Mouse (Mus musculus) limb, embryonic 15.5 days (tissue): ENCODE data around the gene Slc35f3. TPM values are rescaled to one million over a fixed set of nuclear protein-coding genes. Genes with fewer than 3 reads are reported as not detected.
A peak's percentile ranks its signal among the peaks of the same experiment; 100 is the strongest.

ENCODE experiments used
- ATAC-seq: fragments of 200-750 bp; cut with Nextera tagmentation; 2 replicates; pipeline ENCODE4 v1.8.0; 2017; ENCODE audit warnings: low read depth, moderate TSS enrichment; ENCODE audit not compliant: insufficient number of reproducible peaks, low FRiP score, low TSS enrichment
- H3K27ac ChIP-seq: fragments of 300-500 bp; sonication (generic); 2 replicates; pipeline ENCODE4 v1.5.1; 2015; ENCODE audit warnings: moderate library complexity, mild to moderate bottlenecking, inconsistent platforms
- H3K27me3 ChIP-seq: fragments of 300-500 bp; sonication (generic); 2 replicates; pipeline ENCODE4 v1.6.1; 2015; ENCODE audit warnings: inconsistent platforms
- H3K36me3 ChIP-seq: fragments of 300-500 bp; sonication (generic); 2 replicates; pipeline ENCODE4 v1.6.1; 2015; ENCODE audit warnings: inconsistent platforms
- H3K4me1 ChIP-seq: fragments of 300-500 bp; sonication (generic); 2 replicates; pipeline ENCODE4 v1.6.1; 2015; ENCODE audit warnings: inconsistent platforms
- H3K4me2 ChIP-seq: fragments of 300-500 bp; sonication (generic); 2 replicates; pipeline ENCODE4 v1.6.1; 2015; ENCODE audit warnings: mild to moderate bottlenecking, inconsistent platforms
- H3K4me3 ChIP-seq: fragments of 300-500 bp; sonication (generic); 2 replicates; pipeline ENCODE4 v1.5.1; 2015; ENCODE audit warnings: mild to moderate bottlenecking, inconsistent platforms
- H3K9ac ChIP-seq: fragments of 300-500 bp; sonication (generic); 2 replicates; pipeline ENCODE4 v1.6.1; 2015; ENCODE audit warnings: inconsistent platforms
- H3K9me3 ChIP-seq: fragments of 300-500 bp; sonication (generic); 2 replicates; pipeline ENCODE4 v1.6.1; 2016; ENCODE audit warnings: inconsistent platforms
- WGBS: fragments of 180-500 bp; shearing (Covaris S2); methylation state at CpG from one replicate; pipeline ENCODE4 v1.1.7; 2015; 5-methylcytosine and 5-hydroxymethylcytosine counted together
- polyA plus RNA-seq: library from polyadenylated mRNA; unstranded; fragments of >200 nt; fragmentation: Nextera tagmentation; extraction: Ambion mirVana; gene quantifications from 2 replicates; pipeline ENCODE4 v1.2.1, GENCODE M21; 2015

The Slc35f3 gene
- polyA plus RNA-seq, 1 experiment from 2014 or later, result 1.9 TPM

GRCm38 (mm10) chr8:126275886-126276285, 22.5 kb upstream of the Slc35f3 start:
- no peak overlapping the region for H3K9ac ChIP-seq
- H3K9me3 ChIP-seq, result no peaks in the 10 kb centered on the region
- no peaks in the 10 kb centered on the region for H3K4me1 ChIP-seq
- no peak for ATAC-seq
- no peak overlapping the region for H3K4me2 ChIP-seq
- no peak overlapping the region for H3K27ac ChIP-seq
- no peak overlapping the region for H3K4me3 ChIP-seq
- H3K27me3 ChIP-seq, result no peaks in the 10 kb centered on the region
- 72% methylated on average over 4 of the region's 4 CpGs for WGBS
- no peaks in the 10 kb centered on the region for H3K36me3 ChIP-seq

GRCm38 (mm10) chr8:126291951-126292350, 6.4 kb upstream of the Slc35f3 start:
- Histone ChIP-seq H3K9ac (no peak overlapping the region), H3K27me3 (no peaks in the 10 kb centered on the region), H3K27ac (no peak overlapping the region), H3K4me1 (no peaks in the 10 kb centered on the region), H3K4me2 (no peak overlapping the region), H3K4me3 (no peak overlapping the region), H3K36me3 (no peaks in the 10 kb centered on the region), H3K9me3 (no peaks in the 10 kb centered on the region)
- WGBS, result 77% methylated on average over 10 of the region's 10 CpGs
- no peak for ATAC-seq

GRCm38 (mm10) chr8:126297284-126297845, 993 bp upstream of the Slc35f3 start:
- no peak overlapping the region for H3K9ac ChIP-seq
- H3K4me1 ChIP-seq, result peaks cover 13% of the 10 kb centered on the region
- no peaks in the 10 kb centered on the region for H3K9me3 ChIP-seq
- H3K27me3 ChIP-seq, result peaks cover 31% of the 10 kb centered on the region
- H3K36me3 ChIP-seq, result no peaks in the 10 kb centered on the region
- ATAC-seq, result no peak
- WGBS, result 18% methylated on average over 1 of the region's 1 CpGs
- no peak overlapping the region for H3K4me2 ChIP-seq
- no peak overlapping the region for H3K4me3 ChIP-seq
- no peak overlapping the region for H3K27ac ChIP-seq

- Histone ChIP-seq H3K36me3 (no peaks in the 10 kb centered on the region), H3K27ac (no peak overlapping the region), H3K4me3 (0 out of 2 replicates have a peak overlapping the region, but pooled peaks have one; percentile 50), H3K4me2 (peak overlapping the region; percentile 93; the same call in 1 of the 2 replicates), H3K4me1 (peaks cover 13% of the 10 kb centered on the region), H3K9ac (no peak overlapping the region), H3K9me3 (no peaks in the 10 kb centered on the region), H3K27me3 (peaks cover 31% of the 10 kb centered on the region)
- ATAC-seq, result no peak
- 22% methylated on average over 7 of the region's 7 CpGs for WGBS
These were observed 975 bp downstream of the Slc35f3 start for GRCm38 (mm10) chr8:126299333-126299732.

- no peak overlapping the region for H3K27ac ChIP-seq
- H3K4me1 ChIP-seq, result peaks cover 13% of the 10 kb centered on the region
- H3K9me3 ChIP-seq, result no peaks in the 10 kb centered on the region
- 78% methylated on average over 5 of the region's 5 CpGs for WGBS
- H3K9ac ChIP-seq, result no peak overlapping the region
- no peak for ATAC-seq
- no peak overlapping the region for H3K4me2 ChIP-seq
- H3K27me3 ChIP-seq, result peaks cover 31% of the 10 kb centered on the region
- no peaks in the 10 kb centered on the region for H3K36me3 ChIP-seq
- H3K4me3 ChIP-seq, result no peak overlapping the region
These were observed 2.0 kb downstream of the Slc35f3 start for GRCm38 (mm10) chr8:126300350-126300749.

GRCm38 (mm10) chr8:126301580-126301979, 3.2 kb downstream of the Slc35f3 start:
- Histone ChIP-seq H3K9me3 (no peaks in the 10 kb centered on the region), H3K27me3 (peaks cover 31% of the 10 kb centered on the region), H3K4me2 (no peak overlapping the region), H3K36me3 (no peaks in the 10 kb centered on the region), H3K9ac (no peak overlapping the region), H3K4me1 (peaks cover 13% of the 10 kb centered on the region), H3K27ac (no peak overlapping the region), H3K4me3 (no peak overlapping the region)
- no peak for ATAC-seq
- 46% methylated on average over 6 of the region's 6 CpGs for WGBS

- H3K27ac ChIP-seq, result no peak overlapping the region
- no peak overlapping the region for H3K4me2 ChIP-seq
- H3K27me3 ChIP-seq, result no peaks in the 10 kb centered on the region
- no peak overlapping the region for H3K4me3 ChIP-seq
- H3K9ac ChIP-seq, result no peak overlapping the region
- no peaks in the 10 kb centered on the region for H3K36me3 ChIP-seq
- WGBS, result 79% methylated on average over 9 of the region's 9 CpGs
- peaks cover 6% of the 10 kb centered on the region; the same call in 1 of the 2 replicates for H3K4me1 ChIP-seq
- no peaks in the 10 kb centered on the region for H3K9me3 ChIP-seq
- ATAC-seq, result no peak
These were observed 8.8 kb downstream of the Slc35f3 start for GRCm38 (mm10) chr8:126307164-126307563.

- H3K4me3 ChIP-seq, result no peak overlapping the region
- no peak overlapping the region for H3K27ac ChIP-seq
- no peak for ATAC-seq
- no peak overlapping the region for H3K9ac ChIP-seq
- H3K4me2 ChIP-seq, result no peak overlapping the region
- no peaks in the 10 kb centered on the region for H3K9me3 ChIP-seq
- peaks cover 6% of the 10 kb centered on the region; the same call in 1 of the 2 replicates for H3K4me1 ChIP-seq
- 16% methylated on average over 1 of the region's 1 CpGs for WGBS
- no peaks in the 10 kb centered on the region for H3K36me3 ChIP-seq
- H3K27me3 ChIP-seq, result no peaks in the 10 kb centered on the region
These were observed 10.7 kb downstream of the Slc35f3 start for GRCm38 (mm10) chr8:126309015-126309414.

- Histone ChIP-seq H3K4me1 (peaks cover 8% of the 10 kb centered on the region; the same call in 1 of the 2 replicates), H3K9ac (no peak overlapping the region), H3K27me3 (no peaks in the 10 kb centered on the region), H3K36me3 (no peaks in the 10 kb centered on the region), H3K27ac (no peak overlapping the region), H3K4me3 (no peak overlapping the region), H3K4me2 (no peak overlapping the region), H3K9me3 (no peaks in the 10 kb centered on the region)
- 64% methylated on average over 2 of the region's 2 CpGs for WGBS
- ATAC-seq, result no peak
These were observed 26.6 kb downstream of the Slc35f3 start for GRCm38 (mm10) chr8:126324931-126325330.

GRCm38 (mm10) chr8:126326136-126326535, 27.8 kb downstream of the Slc35f3 start:
- Histone ChIP-seq H3K27ac (no peak overlapping the region), H3K9ac (no peak overlapping the region), H3K9me3 (no peaks in the 10 kb centered on the region), H3K4me3 (no peak overlapping the region), H3K27me3 (no peaks in the 10 kb centered on the region), H3K4me1 (peaks cover 8% of the 10 kb centered on the region; the same call in 1 of the 2 replicates), H3K4me2 (no peak overlapping the region), H3K36me3 (no peaks in the 10 kb centered on the region)
- 68% methylated on average over 1 of the region's 1 CpGs for WGBS
- ATAC-seq, result no peak

- H3K27ac ChIP-seq, result no peak overlapping the region
- 35% methylated on average over 8 of the region's 8 CpGs for WGBS
- no peak overlapping the region for H3K4me3 ChIP-seq
- no peak overlapping the region for H3K4me2 ChIP-seq
- no peaks in the 10 kb centered on the region for H3K36me3 ChIP-seq
- H3K9me3 ChIP-seq, result no peaks in the 10 kb centered on the region
- H3K4me1 ChIP-seq, result peaks cover 8% of the 10 kb centered on the region; the same call in 1 of the 2 replicates
- H3K9ac ChIP-seq, result no peak overlapping the region
- no peaks in the 10 kb centered on the region for H3K27me3 ChIP-seq
- ATAC-seq, result peak; percentile 53; the same call in 1 of the 2 replicates
These were observed 28.4 kb downstream of the Slc35f3 start for GRCm38 (mm10) chr8:126326731-126327130.

GRCm38 (mm10) chr8:126327786-126328185, 29.4 kb downstream of the Slc35f3 start:
- Histone ChIP-seq H3K9me3 (no peaks in the 10 kb centered on the region), H3K4me1 (peaks cover 8% of the 10 kb centered on the region; the same call in 1 of the 2 replicates), H3K4me2 (no peak overlapping the region), H3K27me3 (no peaks in the 10 kb centered on the region), H3K9ac (no peak overlapping the region), H3K4me3 (no peak overlapping the region), H3K36me3 (no peaks in the 10 kb centered on the region), H3K27ac (no peak overlapping the region)
- ATAC-seq, result no peak
- 54% methylated on average over 5 of the region's 5 CpGs for WGBS

- 89% methylated on average over 2 of the region's 3 CpGs for WGBS
- H3K9ac ChIP-seq, result no peak overlapping the region
- no peak for ATAC-seq
These were observed 40.5 kb downstream of the Slc35f3 start for GRCm38 (mm10) chr8:126338864-126339263.

More at GRCm38 (mm10) chr8:126338864-126339263, 40.5 kb downstream of the Slc35f3 start:
- no peak overlapping the region for H3K4me2 ChIP-seq
- no peak overlapping the region for H3K27ac ChIP-seq
- H3K4me3 ChIP-seq, result no peak overlapping the region
- peaks cover 9% of the 10 kb centered on the region for H3K4me1 ChIP-seq
- H3K9me3 ChIP-seq, result no peaks in the 10 kb centered on the region
- no peaks in the 10 kb centered on the region for H3K27me3 ChIP-seq
- H3K36me3 ChIP-seq, result no peaks in the 10 kb centered on the region
